Mouse (Mus musculus) spleen, adult 2 months (tissue): ENCODE measurements at regions not wholly inside any gene's neighbourhood (a gene's known extent, or its start where the extent isn't known, plus 50 kb on each side); places are given as distances from the start of the nearest gene placed in this dataset.

Experiments
- CTCF ChIP-seq: fragments of 200-500 bp; IDR thresholded peaks from 2 replicates; pipeline ENCODE4 v1.5.1; 2011; ENCODE audit warnings: mild to moderate bottlenecking, inconsistent platforms; ENCODE audit not compliant: insufficient read depth, insufficient read length, insufficient replicate concordance; ENCODE audit errors: extremely low read depth
- POLR2A ChIP-seq: fragments of 200-500 bp; IDR thresholded peaks from 2 replicates; pipeline ENCODE4 v1.6.1; 2011; ENCODE audit warnings: low read depth, low read length, inconsistent platforms

GRCm38 (mm10) chr13:16694201-16694600 is 682.5 kb downstream of the Inhba start:
- no peak for TF ChIP-seq POLR2A
- TF ChIP-seq CTCF = no peak
